Mouse (Mus musculus) granulocyte monocyte progenitor cell, adult 5-6 weeks (primary cell): ENCODE data around the gene Higd1c. TPM values are rescaled to one million over a fixed set of nuclear protein-coding genes. Genes with fewer than 3 reads are reported as not detected.

Experiments
- ATAC-seq: replicated peaks from 2 replicates; pipeline ENCODE4 v1.8.0; 2016; ENCODE audit warnings: mild to moderate bottlenecking, moderate TSS enrichment, inconsistent platforms; ENCODE audit not compliant: poor library complexity, severe bottlenecking
- total RNA-seq, 2 experiments: library from RNA; stranded (forward) in 1 of 2; stranded (reverse) in 1 of 2; fragments of 200-712, 200-1000 nt in 1 of 2; fragments of >200 nt in 1 of 2; fragmentation: Nextera tagmentation in 1 of 2; gene quantifications; 2 replicates each; pipeline ENCODE4 v1.2.3; 2014 to 2017

The Higd1c gene
- total RNA-seq, 2 experiments from 2014 or later: not detected

- ATAC-seq: no peak
These were observed 64.1 kb downstream of the Higd1c start for GRCm38 (mm10) chr15:100428296-100428905.

- ATAC-seq: peak; percentile 30
These were observed 65.7 kb downstream of the Higd1c start for GRCm38 (mm10) chr15:100429959-100430565.

GRCm38 (mm10) chr15:100433234-100433633, 68.9 kb downstream of the Higd1c start:
- ATAC-seq: no peak

Other genes starting within 250 kb of the Higd1c start
- 56.7 and 75.0 TPM in 2 replicates for gene Atf1, start 136.7 kb upstream of the Higd1c start, total RNA-seq (2014; fragmentation: Nextera tagmentation)
- 62.3 and 63.0 TPM in 2 replicates for gene Atf1, start 136.7 kb upstream of the Higd1c start, total RNA-seq (2017)
- not detected in 2 replicates for gene Tmprss12, start 83.7 kb upstream of the Higd1c start, total RNA-seq (2014; fragmentation: Nextera tagmentation)
- gene Tmprss12, start 83.7 kb upstream of the Higd1c start, total RNA-seq (2017): not detected in 2 replicates
- 24.4 and 27.4 TPM in 2 replicates for gene Mettl7a1, start 60.4 kb upstream of the Higd1c start, total RNA-seq (2014; fragmentation: Nextera tagmentation)
- gene Mettl7a1, start 60.4 kb upstream of the Higd1c start, total RNA-seq (2017): 50.9 and 53.6 TPM in 2 replicates
- gene Mettl7a3, start 29.6 kb upstream of the Higd1c start, total RNA-seq (2014; fragmentation: Nextera tagmentation): not detected in 2 replicates
- not detected in 2 replicates for gene Mettl7a3, start 29.6 kb upstream of the Higd1c start, total RNA-seq (2017)
- not detected in 2 replicates for gene Methig1, start 11.4 kb upstream of the Higd1c start, total RNA-seq (2014; fragmentation: Nextera tagmentation)
- gene Methig1, start 11.4 kb upstream of the Higd1c start, total RNA-seq (2017): not detected in 2 replicates
- gene Mettl7a2, start 11.3 kb upstream of the Higd1c start, total RNA-seq (2014; fragmentation: Nextera tagmentation): not detected in 2 replicates
- gene Mettl7a2, start 11.3 kb upstream of the Higd1c start, total RNA-seq (2017): not detected in 2 replicates
- not detected in 2 replicates for gene Gm5475, start 57.6 kb downstream of the Higd1c start, total RNA-seq (2014; fragmentation: Nextera tagmentation)
- not detected in 2 replicates for gene Gm5475, start 57.6 kb downstream of the Higd1c start, total RNA-seq (2017)
- gene Slc11a2, start 60.5 kb downstream of the Higd1c start, total RNA-seq (2014; fragmentation: Nextera tagmentation): 10.2 and 10.3 TPM in 2 replicates
- gene Slc11a2, start 60.5 kb downstream of the Higd1c start, total RNA-seq (2017): 8.6 and 8.9 TPM in 2 replicates
- gene Letmd1, start 104.5 kb downstream of the Higd1c start, total RNA-seq (2014; fragmentation: Nextera tagmentation): 42.5 and 46.2 TPM in 2 replicates
- gene Letmd1, start 104.5 kb downstream of the Higd1c start, total RNA-seq (2017): 25.7 and 34.0 TPM in 2 replicates
- gene Csrnp2, start 130.9 kb downstream of the Higd1c start, total RNA-seq (2014; fragmentation: Nextera tagmentation): 1.1 and 2.5 TPM in 2 replicates
- 1.6 and 2.0 TPM in 2 replicates for gene Csrnp2, start 130.9 kb downstream of the Higd1c start, total RNA-seq (2017)
- 4.9 and 12.8 TPM in 2 replicates for gene Tfcp2, start 187.5 kb downstream of the Higd1c start, total RNA-seq (2014; fragmentation: Nextera tagmentation)
- 8.3 and 10.0 TPM in 2 replicates for gene Tfcp2, start 187.5 kb downstream of the Higd1c start, total RNA-seq (2017)
- gene Pou6f1, start 235.4 kb downstream of the Higd1c start, total RNA-seq (2014; fragmentation: Nextera tagmentation): not detected in 2 replicates
- gene Pou6f1, start 235.4 kb downstream of the Higd1c start, total RNA-seq (2017): 0.46 TPM in 1 of 2 replicates, not detected in the other